Mouse (Mus musculus) cerebral cortex, adult 2 months (tissue): ENCODE data around the gene Acyp1.

Experiments
- WGBS: fragments of 180-500 bp; shearing (Covaris S2); methylation state at CpG from one replicate; pipeline ENCODE4 v1.1.7; 2018; 5-methylcytosine and 5-hydroxymethylcytosine counted together

Acyp1 gene

GRCm38 (mm10) chr12:85233376-85234358, 54.6 kb downstream of the Acyp1 start:
- WGBS, result 77% methylated on average over 21 of the region's 21 CpGs

GRCm38 (mm10) chr12:85227876-85228599, 60.2 kb downstream of the Acyp1 start:
- WGBS, result 34% methylated on average over 15 of the region's 15 CpGs

GRCm38 (mm10) chr12:85227227-85227626, 61.0 kb downstream of the Acyp1 start:
- 64% methylated on average over 7 of the region's 7 CpGs for WGBS
